Mouse (Mus musculus) embryonic facial prominence, embryonic 13.5 days (tissue): ENCODE results near the gene Tmem45b. TPM values are rescaled to one million over a fixed set of nuclear protein-coding genes. Genes with fewer than 3 reads are reported as not detected.

Experiments
- ATAC-seq: fragments of 200-750 bp; cut with Nextera tagmentation; 2 replicates; pipeline ENCODE4 v1.8.0; 2017; ENCODE audit warnings: low read depth; ENCODE audit not compliant: insufficient number of reproducible peaks, insufficient read depth, low FRiP score, low TSS enrichment
- H3K27ac ChIP-seq: fragments of 300-500 bp; sonication (generic); 2 replicates; pipeline ENCODE4 v1.5.1; 2015; ENCODE audit warnings: moderate library complexity, mild to moderate bottlenecking, inconsistent platforms
- H3K27me3 ChIP-seq: fragments of 300-500 bp; sonication (generic); 2 replicates; pipeline ENCODE4 v1.6.1; 2015; ENCODE audit warnings: mild to moderate bottlenecking, inconsistent platforms
- H3K36me3 ChIP-seq: fragments of 300-500 bp; sonication (generic); 2 replicates; pipeline ENCODE4 v1.6.1; 2015; ENCODE audit warnings: mild to moderate bottlenecking, inconsistent platforms
- H3K4me1 ChIP-seq: fragments of 300-500 bp; sonication (generic); 2 replicates; pipeline ENCODE4 v1.6.1; 2015; ENCODE audit warnings: inconsistent platforms
- H3K4me2 ChIP-seq: fragments of 300-500 bp; sonication (generic); 2 replicates; pipeline ENCODE4 v1.6.1; 2015; ENCODE audit warnings: moderate library complexity, mild to moderate bottlenecking, inconsistent platforms
- H3K4me3 ChIP-seq: fragments of 300-500 bp; sonication (generic); 2 replicates; pipeline ENCODE4 v1.5.1; 2015; ENCODE audit warnings: mild to moderate bottlenecking, inconsistent platforms
- H3K9ac ChIP-seq: fragments of 300-500 bp; sonication (generic); 2 replicates; pipeline ENCODE4 v1.6.1; 2015; ENCODE audit warnings: mild to moderate bottlenecking, inconsistent platforms
- H3K9me3 ChIP-seq: fragments of 300-500 bp; sonication (generic); 2 replicates; pipeline ENCODE4 v1.6.1; 2016; ENCODE audit warnings: inconsistent platforms
- WGBS: fragments of 180-500 bp; shearing (Covaris S2); methylation state at CpG from one replicate; pipeline ENCODE4 v1.1.7; 2015; ENCODE audit warnings: mixed read lengths; 5-methylcytosine and 5-hydroxymethylcytosine counted together
- polyA plus RNA-seq: library from polyadenylated mRNA; unstranded; fragments of >200 nt; fragmentation: Nextera tagmentation; extraction: Ambion mirVana; gene quantifications from 2 replicates; pipeline ENCODE4 v1.2.1, GENCODE M21; 2015

Gene Tmem45b
- polyA plus RNA-seq, 1 experiment from 2014 or later: 0.90 TPM

- H3K36me3 ChIP-seq: peaks cover 95% of the 10 kb centered on the region
- no peaks in the 10 kb centered on the region for H3K4me1 ChIP-seq
- no peaks in the 10 kb centered on the region for H3K9me3 ChIP-seq
- no peak overlapping the region for H3K4me2 ChIP-seq
- H3K27ac ChIP-seq: no peak overlapping the region
- 53% methylated on average over 4 of the region's 4 CpGs for WGBS
- H3K4me3 ChIP-seq: no peak overlapping the region
- no peak for ATAC-seq
- H3K9ac ChIP-seq: no peak overlapping the region
- H3K27me3 ChIP-seq: no peaks in the 10 kb centered on the region
Observed at GRCm38 (mm10) chr9:31400441-31400840, 63.8 kb downstream of the Tmem45b start.

- Histone ChIP-seq H3K4me3 (peak overlapping the region; percentile 87), H3K27me3 (no peaks in the 10 kb centered on the region), H3K4me2 (peak overlapping the region; percentile 88), H3K9ac (0 out of 2 replicates have a peak overlapping the region, but pooled peaks have one; percentile 83), H3K36me3 (peaks cover 30% of the 10 kb centered on the region), H3K27ac (no peak overlapping the region), H3K4me1 (peaks cover 15% of the 10 kb centered on the region), H3K9me3 (no peaks in the 10 kb centered on the region)
- WGBS: 88% methylated on average over 5 of the region's 5 CpGs
- ATAC-seq: no peak
Observed at GRCm38 (mm10) chr9:31387206-31387605, 77.1 kb downstream of the Tmem45b start.

GRCm38 (mm10) chr9:31386368-31387180, 77.7 kb downstream of the Tmem45b start:
- 10% methylated on average over 44 of the region's 44 CpGs for WGBS
- H3K4me2 ChIP-seq: peak overlapping the region; percentile 88
- ATAC-seq: peak; percentile 61; the same call in 1 of the 2 replicates
- H3K4me1 ChIP-seq: peaks cover 15% of the 10 kb centered on the region
- H3K27me3 ChIP-seq: no peaks in the 10 kb centered on the region
- H3K27ac ChIP-seq: peak overlapping the region; percentile 33; the same call in 1 of the 2 replicates
- peak overlapping the region; percentile 87 for H3K4me3 ChIP-seq
- no peaks in the 10 kb centered on the region for H3K9me3 ChIP-seq
- peaks cover 24% of the 10 kb centered on the region for H3K36me3 ChIP-seq
- H3K9ac ChIP-seq: peak overlapping the region; percentile 83

GRCm38 (mm10) chr9:31385947-31386354, 78.3 kb downstream of the Tmem45b start, which contains the start of gene Nfrkb:
Gene Nfrkb, plus strand, starts transcription at chr9:31386192.
- no peaks in the 10 kb centered on the region for H3K27me3 ChIP-seq
- peak within 1 kb of the TSS; percentile 88 for H3K4me2 ChIP-seq
- H3K9ac ChIP-seq: peak within 1 kb of the TSS; percentile 83
- peak within 1 kb of the TSS; percentile 87 for H3K4me3 ChIP-seq
- H3K27ac ChIP-seq: peak within 1 kb of the TSS; percentile 33; the same call in 1 of the 2 replicates
- peak; percentile 96 for ATAC-seq
- H3K36me3 ChIP-seq: peaks cover 18% of the 10 kb centered on the region
- peaks cover 15% of the 10 kb centered on the region for H3K4me1 ChIP-seq
- no peaks in the 10 kb centered on the region for H3K9me3 ChIP-seq
- WGBS: under 1% methylated on average over 46 of the region's 46 CpGs

GRCm38 (mm10) chr9:31385500-31385869, 78.8 kb downstream of the Tmem45b start:
- Histone ChIP-seq H3K27ac (no peak overlapping the region), H3K4me3 (peak overlapping the region; percentile 87), H3K9me3 (no peaks in the 10 kb centered on the region), H3K27me3 (no peaks in the 10 kb centered on the region), H3K9ac (peak overlapping the region; percentile 83), H3K4me2 (peak overlapping the region; percentile 88), H3K4me1 (peaks cover 15% of the 10 kb centered on the region), H3K36me3 (peaks cover 13% of the 10 kb centered on the region; the same call in 1 of the 2 replicates)
- ATAC-seq: no peak
- WGBS: 26% methylated on average over 4 of the region's 4 CpGs

- Histone ChIP-seq H3K36me3 (peaks cover 7% of the 10 kb centered on the region; the same call in 1 of the 2 replicates), H3K9ac (no peak overlapping the region), H3K4me2 (peak overlapping the region; percentile 88), H3K27me3 (no peaks in the 10 kb centered on the region), H3K27ac (no peak overlapping the region), H3K4me1 (peaks cover 15% of the 10 kb centered on the region), H3K9me3 (no peaks in the 10 kb centered on the region), H3K4me3 (peak overlapping the region; percentile 87)
- WGBS: 87% methylated on average over 17 of the region's 17 CpGs
- ATAC-seq: no peak
Observed at GRCm38 (mm10) chr9:31384786-31385499, 79.3 kb downstream of the Tmem45b start.

GRCm38 (mm10) chr9:31376661-31377060, 87.6 kb downstream of the Tmem45b start:
- Histone ChIP-seq H3K9me3 (no peaks in the 10 kb centered on the region), H3K27me3 (no peaks in the 10 kb centered on the region), H3K27ac (no peak overlapping the region), H3K4me3 (no peak overlapping the region), H3K36me3 (peaks cover 28% of the 10 kb centered on the region), H3K4me2 (no peak overlapping the region), H3K9ac (no peak overlapping the region), H3K4me1 (no peaks in the 10 kb centered on the region)
- no peak for ATAC-seq

Other genes starting within 250 kb of the Tmem45b start
- 5.5 and 6.5 TPM in 2 replicates for gene Prdm10, start 183.9 kb downstream of the Tmem45b start, polyA plus RNA-seq
- 23.7 and 24.5 TPM in 2 replicates for gene Nfrkb, start 78.3 kb downstream of the Tmem45b start, polyA plus RNA-seq